Mouse (Mus musculus): ENCODE measurements around the gene Tmem231. TPM values are rescaled to one million over a fixed set of nuclear protein-coding genes. Genes with fewer than 3 reads are reported as not detected.

Tmem231 gene
- polyA plus RNA-seq, 1 experiment: 2.1 TPM

GRCm38 (mm10) chr8:111951936-111952335 is 18.3 kb upstream of the Tmem231 start:
- H3K36me3 ChIP-seq (ENCODE audit: control insufficient read depth, insufficient read depth, low read length): peaks cover 3% of the 10 kb centered on the region; the same call in 1 of the 2 replicates
- no peaks in the 10 kb centered on the region for H3K27me3 ChIP-seq (ENCODE audit: control insufficient read depth, insufficient read depth, low read length)
- no peak for TF ChIP-seq CTCF (IDR thresholded peaks at IDR 0.05; ENCODE audit: extremely low read depth, insufficient read depth, insufficient read length, insufficient replicate concordance)
- TF ChIP-seq POLR2A (IDR thresholded peaks at IDR 0.05; ENCODE audit: low read depth, low read length): no peak
- DNase-seq (ENCODE audit: low read depth in 1 of 2, low spot score in 2 of 2): no peak
- no peak overlapping the region for H3K4me3 ChIP-seq (ENCODE audit: extremely low read depth, insufficient read depth, insufficient read length)
- no peak overlapping the region for H3K27ac ChIP-seq (ENCODE audit: insufficient read depth, low read length)
- 96% methylated on average over 5 of the region's 5 CpGs for WGBS
- H3K4me1 ChIP-seq (ENCODE audit: control insufficient read depth, insufficient read depth, insufficient read length): peaks cover 17% of the 10 kb centered on the region

- WGBS: 67% methylated on average over 7 of the region's 7 CpGs
- TF ChIP-seq CTCF (IDR thresholded peaks at IDR 0.05; ENCODE audit: extremely low read depth, insufficient read depth, insufficient read length, insufficient replicate concordance): no peak
- no peak for TF ChIP-seq POLR2A (IDR thresholded peaks at IDR 0.05; ENCODE audit: low read depth, low read length)
- peak in 1 of 2 experiments; percentile 81 for DNase-seq (ENCODE audit: low read depth in 1 of 2, low spot score in 2 of 2)
- H3K4me1 ChIP-seq (ENCODE audit: control insufficient read depth, insufficient read depth, insufficient read length): peaks cover 17% of the 10 kb centered on the region
- peak overlapping the region; percentile 49; the same call in 1 of the 2 replicates for H3K27ac ChIP-seq (ENCODE audit: insufficient read depth, low read length)
- peaks cover 6% of the 10 kb centered on the region; the same call in 1 of the 2 replicates for H3K36me3 ChIP-seq (ENCODE audit: control insufficient read depth, insufficient read depth, low read length)
- H3K4me3 ChIP-seq (ENCODE audit: extremely low read depth, insufficient read depth, insufficient read length): no peak overlapping the region
- no peaks in the 10 kb centered on the region for H3K27me3 ChIP-seq (ENCODE audit: control insufficient read depth, insufficient read depth, low read length)
Observed at GRCm38 (mm10) chr8:111951317-111951716, 17.6 kb upstream of the Tmem231 start.

DNA sequence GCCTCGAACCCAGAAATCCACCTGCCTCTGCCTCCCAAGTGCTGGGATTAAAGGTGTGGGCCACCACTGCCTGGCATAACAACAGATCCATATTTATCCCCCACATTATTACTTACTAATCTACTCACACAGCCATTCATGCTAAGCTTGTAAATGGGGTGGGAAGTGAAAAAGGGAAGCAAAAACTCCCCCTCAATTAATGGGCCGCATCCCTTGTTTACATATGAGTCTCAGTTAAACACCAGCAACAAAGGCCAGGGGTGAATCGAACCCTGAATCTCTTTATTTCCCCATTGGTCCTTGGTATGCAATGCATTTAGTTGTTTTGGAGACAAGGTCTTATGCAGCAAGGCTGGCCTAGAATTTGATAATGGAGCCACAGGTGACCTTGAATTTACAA is 17.2 kb upstream of the Tmem231 start:
- Histone ChIP-seq H3K27me3 (ENCODE audit: control insufficient read depth, insufficient read depth, low read length) (no peaks in the 10 kb centered on the region), H3K36me3 (ENCODE audit: control insufficient read depth, insufficient read depth, low read length) (peaks cover 8% of the 10 kb centered on the region; the same call in 1 of the 2 replicates), H3K4me3 (ENCODE audit: extremely low read depth, insufficient read depth, insufficient read length) (no peak overlapping the region), H3K4me1 (ENCODE audit: control insufficient read depth, insufficient read depth, insufficient read length) (peaks cover 17% of the 10 kb centered on the region), H3K27ac (ENCODE audit: insufficient read depth, low read length) (peak overlapping the region; percentile 49; the same call in 1 of the 2 replicates)
- WGBS: 51% methylated on average over 3 of the region's 3 CpGs
- no peak for DNase-seq (ENCODE audit: low read depth in 1 of 2, low spot score in 2 of 2)
- TF ChIP-seq CTCF (IDR thresholded peaks at IDR 0.05; ENCODE audit: extremely low read depth, insufficient read depth, insufficient read length, insufficient replicate concordance) (no peak), POLR2A (IDR thresholded peaks at IDR 0.05; ENCODE audit: low read depth, low read length) (no peak)

DNA sequence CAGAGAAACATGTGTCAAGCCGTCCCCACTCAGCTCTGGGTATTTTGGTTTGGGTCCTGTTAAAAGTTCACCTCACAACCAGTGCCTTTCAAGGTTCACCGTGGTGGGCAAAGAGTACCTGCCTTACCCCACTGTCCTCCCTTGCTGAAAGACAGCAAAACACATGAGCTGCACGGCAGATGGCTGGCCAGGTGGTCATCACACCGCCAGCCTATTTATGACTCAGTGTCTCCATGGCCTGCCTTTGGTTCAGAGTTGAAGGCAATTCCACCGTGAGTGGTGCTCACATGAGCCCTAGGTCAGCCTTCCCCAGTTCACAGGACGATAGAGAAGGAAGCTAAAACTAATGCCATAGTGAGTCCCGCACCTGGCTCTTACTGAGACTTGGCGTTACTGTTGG is 14.3 kb upstream of the Tmem231 start:
- DNase-seq (ENCODE audit: low read depth in 1 of 2, low spot score in 2 of 2): no peak
- TF ChIP-seq CTCF (IDR thresholded peaks at IDR 0.05; ENCODE audit: extremely low read depth, insufficient read depth, insufficient read length, insufficient replicate concordance): no peak
- no peak for TF ChIP-seq POLR2A (IDR thresholded peaks at IDR 0.05; ENCODE audit: low read depth, low read length)
- Histone ChIP-seq H3K27ac (ENCODE audit: insufficient read depth, low read length) (peak overlapping the region; percentile 71), H3K36me3 (ENCODE audit: control insufficient read depth, insufficient read depth, low read length) (peaks cover 12% of the 10 kb centered on the region; the same call in 1 of the 2 replicates), H3K4me1 (ENCODE audit: control insufficient read depth, insufficient read depth, insufficient read length) (peaks cover 17% of the 10 kb centered on the region), H3K27me3 (ENCODE audit: control insufficient read depth, insufficient read depth, low read length) (no peaks in the 10 kb centered on the region), H3K4me3 (ENCODE audit: extremely low read depth, insufficient read depth, insufficient read length) (no peak overlapping the region)
- 93% methylated on average over 8 of the region's 8 CpGs for WGBS

DNA sequence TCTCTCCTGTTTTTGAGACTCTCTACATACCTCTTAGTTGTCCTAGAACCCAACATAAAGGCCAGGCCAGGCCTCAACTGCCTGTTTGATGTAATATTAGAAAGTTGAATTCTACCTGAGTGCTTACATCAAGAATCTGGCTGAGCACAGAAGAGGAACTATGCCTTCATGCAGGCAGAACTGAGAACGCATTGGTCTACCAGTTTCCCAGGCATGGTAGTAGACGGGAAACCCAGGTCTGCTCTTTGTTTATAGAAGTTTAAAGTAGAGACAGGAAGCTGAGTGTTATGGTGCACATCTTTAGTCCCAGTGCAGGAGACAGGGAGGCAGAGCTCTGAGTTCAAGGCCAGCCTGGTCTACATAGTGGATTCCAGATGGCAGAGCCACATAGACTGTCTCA is 13.5 kb upstream of the Tmem231 start:
- H3K36me3 ChIP-seq (ENCODE audit: control insufficient read depth, insufficient read depth, low read length): peaks cover 13% of the 10 kb centered on the region
- no peak overlapping the region for H3K4me3 ChIP-seq (ENCODE audit: extremely low read depth, insufficient read depth, insufficient read length)
- TF ChIP-seq POLR2A (IDR thresholded peaks at IDR 0.05; ENCODE audit: low read depth, low read length): no peak
- 13% methylated on average over 2 of the region's 2 CpGs for WGBS
- no peaks in the 10 kb centered on the region for H3K27me3 ChIP-seq (ENCODE audit: control insufficient read depth, insufficient read depth, low read length)
- peaks cover 19% of the 10 kb centered on the region for H3K4me1 ChIP-seq (ENCODE audit: control insufficient read depth, insufficient read depth, insufficient read length)
- peak in 1 of 2 experiments; percentile 25 for DNase-seq (ENCODE audit: low read depth in 1 of 2, low spot score in 2 of 2)
- peak overlapping the region; percentile 71 for H3K27ac ChIP-seq (ENCODE audit: insufficient read depth, low read length)

GRCm38 (mm10) chr8:111943544-111943943 is 9.9 kb upstream of the Tmem231 start:
- H3K4me3 ChIP-seq (ENCODE audit: extremely low read depth, insufficient read depth, insufficient read length): no peak overlapping the region
- no peak for DNase-seq (ENCODE audit: low read depth in 1 of 2, low spot score in 2 of 2)
- TF ChIP-seq POLR2A (IDR thresholded peaks at IDR 0.05; ENCODE audit: low read depth, low read length) (no peak), CTCF (IDR thresholded peaks at IDR 0.05; ENCODE audit: extremely low read depth, insufficient read depth, insufficient read length, insufficient replicate concordance) (no peak)
- WGBS: 89% methylated on average over 2 of the region's 2 CpGs
- H3K4me1 ChIP-seq (ENCODE audit: control insufficient read depth, insufficient read depth, insufficient read length): peaks cover 20% of the 10 kb centered on the region
- no peaks in the 10 kb centered on the region for H3K27me3 ChIP-seq (ENCODE audit: control insufficient read depth, insufficient read depth, low read length)
- H3K36me3 ChIP-seq (ENCODE audit: control insufficient read depth, insufficient read depth, low read length): peaks cover 14% of the 10 kb centered on the region
- H3K27ac ChIP-seq (ENCODE audit: insufficient read depth, low read length): no peak overlapping the region

- peaks cover 9% of the 10 kb centered on the region for H3K36me3 ChIP-seq (ENCODE audit: control insufficient read depth, insufficient read depth, low read length)
- H3K27me3 ChIP-seq (ENCODE audit: control insufficient read depth, insufficient read depth, low read length): no peaks in the 10 kb centered on the region
- peaks cover 10% of the 10 kb centered on the region for H3K4me1 ChIP-seq (ENCODE audit: control insufficient read depth, insufficient read depth, insufficient read length)
- DNase-seq (ENCODE audit: low read depth in 1 of 2, low spot score in 2 of 2): peak in 1 of 2 experiments; percentile 42
- H3K4me3 ChIP-seq (ENCODE audit: extremely low read depth, insufficient read depth, insufficient read length): peak overlapping the region; percentile 92
- peak overlapping the region; percentile 75 for H3K27ac ChIP-seq (ENCODE audit: insufficient read depth, low read length)
- TF ChIP-seq CTCF (IDR thresholded peaks at IDR 0.05; ENCODE audit: extremely low read depth, insufficient read depth, insufficient read length, insufficient replicate concordance) (no peak), POLR2A (IDR thresholded peaks at IDR 0.05; ENCODE audit: low read depth, low read length) (no peak)
- WGBS: under 1% methylated on average over 23 of the region's 23 CpGs
Observed at GRCm38 (mm10) chr8:111941101-111941454, 7.4 kb upstream of the Tmem231 start.

Measured in spleen, adult 2 months (tissue).